Mouse (Mus musculus): ENCODE measurements around the gene Tmem273. TPM values are rescaled to one million over a fixed set of nuclear protein-coding genes. Genes with fewer than 3 reads are reported as not detected.

The Tmem273 gene
- total RNA-seq, 2 experiments from 2014 or later, result not detected

DNA sequence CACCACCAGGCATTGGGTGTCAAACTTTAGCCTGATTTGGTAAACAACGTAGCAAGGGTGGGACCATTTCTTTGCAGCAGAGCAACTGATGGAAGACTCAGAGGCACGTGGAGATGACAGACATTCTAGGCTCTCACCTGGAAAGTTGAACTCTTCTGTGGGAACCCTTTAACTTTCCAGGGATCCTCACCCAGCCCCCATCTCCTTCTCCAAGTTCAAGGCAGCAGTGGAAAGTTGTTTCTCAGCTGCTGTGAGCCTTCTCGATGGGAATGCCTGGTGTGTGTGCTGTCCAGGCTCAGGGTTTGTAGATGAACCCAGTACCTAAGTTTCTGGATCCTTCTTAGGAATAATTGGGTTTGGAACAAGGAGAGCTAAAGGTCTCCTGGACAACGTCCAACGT, 70.5 kb downstream of the Tmem273 start:
- ATAC-seq (replicated peaks; ENCODE audit: low FRiP score, low TSS enrichment, poor library complexity, severe bottlenecking), result no peak

DNA sequence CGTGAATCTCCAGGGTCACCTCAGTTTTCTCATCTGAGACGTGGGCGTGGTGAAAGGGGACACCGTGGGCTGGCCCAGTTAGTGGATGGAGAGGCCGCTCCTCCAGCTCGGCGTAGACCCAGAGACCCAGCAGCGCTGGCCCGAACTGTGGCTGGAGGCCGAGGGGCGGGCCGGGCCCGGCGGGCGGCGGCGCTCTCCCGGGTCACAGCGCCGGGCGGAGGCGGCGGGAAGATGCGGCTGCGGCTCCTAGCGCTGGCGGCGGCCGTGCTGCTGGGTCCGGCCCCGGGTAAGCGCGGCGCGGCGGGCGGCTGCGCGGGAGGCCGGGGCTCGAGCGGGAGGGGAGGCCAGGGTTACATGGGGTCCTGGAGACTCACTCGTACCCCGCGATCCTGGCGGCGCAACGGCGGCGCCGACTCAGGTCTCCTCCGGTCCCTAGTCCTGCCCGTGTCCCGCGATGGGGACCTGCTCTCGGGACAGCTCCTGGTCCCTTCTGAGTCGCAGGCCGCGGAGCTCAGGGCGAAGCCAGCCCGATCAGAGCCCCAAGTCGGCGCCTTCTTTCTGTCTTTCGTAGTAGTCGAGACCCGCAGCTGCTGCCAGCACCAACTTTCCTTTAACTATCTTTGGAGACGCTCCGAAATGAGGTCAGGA, 71.0 kb downstream of the Tmem273 start, which contains the start of gene Vstm4:
TSS of gene Vstm4 (plus strand) at position 76 of the 648 bp plus-strand sequence.
- no peak for ATAC-seq (replicated peaks; ENCODE audit: low FRiP score, low TSS enrichment, poor library complexity, severe bottlenecking)

DNA sequence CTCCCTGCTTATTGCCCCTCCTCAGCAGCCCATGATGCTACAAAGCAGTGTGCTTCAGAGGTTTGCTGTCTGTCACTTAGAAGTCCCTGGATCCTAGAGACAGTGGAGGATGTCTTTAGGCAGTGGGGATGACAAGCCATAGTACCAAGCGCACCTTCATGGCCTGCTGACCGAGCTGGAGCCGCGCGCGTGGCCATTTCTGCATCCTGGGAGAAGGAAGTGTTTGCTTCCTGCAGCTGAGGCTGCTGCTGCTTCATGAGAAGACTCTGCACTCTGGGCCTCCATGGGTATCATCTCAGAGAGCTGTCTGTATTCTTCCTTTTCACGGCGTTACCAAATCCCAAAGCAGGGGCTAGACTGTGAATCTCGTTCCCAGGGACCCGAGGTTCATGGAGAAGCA, 72.6 kb downstream of the Tmem273 start:
- ATAC-seq (replicated peaks; ENCODE audit: low FRiP score, low TSS enrichment, poor library complexity, severe bottlenecking), result no peak

DNA sequence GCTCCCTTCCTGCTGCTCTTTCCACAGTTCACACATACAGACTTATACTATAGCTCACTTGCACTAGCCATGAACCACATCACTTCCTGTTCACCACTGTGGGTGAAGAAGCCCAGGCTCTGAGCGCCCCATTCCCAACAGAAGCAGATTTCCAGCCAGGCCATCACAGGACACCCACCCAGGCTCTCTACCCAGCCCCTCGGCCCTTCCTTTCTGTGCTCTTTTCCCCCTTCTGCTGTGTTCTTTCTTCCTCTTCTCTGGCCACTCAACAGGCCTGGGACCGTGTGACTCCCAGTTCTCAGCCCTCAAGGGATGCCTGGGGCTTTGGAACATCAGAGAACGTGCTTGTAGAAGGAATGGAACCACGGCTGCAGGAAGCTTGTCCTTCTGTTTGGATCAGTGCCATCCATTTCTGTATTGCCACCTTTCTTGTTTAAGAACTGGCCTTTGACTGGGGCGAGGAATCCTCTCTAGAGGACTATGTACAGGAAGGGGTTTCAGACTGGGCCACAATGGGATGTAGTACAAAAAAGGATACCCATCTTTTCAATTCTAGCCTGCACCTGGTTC, 73.3 kb downstream of the Tmem273 start:
- ATAC-seq (replicated peaks; ENCODE audit: low FRiP score, low TSS enrichment, poor library complexity, severe bottlenecking), result no peak

DNA sequence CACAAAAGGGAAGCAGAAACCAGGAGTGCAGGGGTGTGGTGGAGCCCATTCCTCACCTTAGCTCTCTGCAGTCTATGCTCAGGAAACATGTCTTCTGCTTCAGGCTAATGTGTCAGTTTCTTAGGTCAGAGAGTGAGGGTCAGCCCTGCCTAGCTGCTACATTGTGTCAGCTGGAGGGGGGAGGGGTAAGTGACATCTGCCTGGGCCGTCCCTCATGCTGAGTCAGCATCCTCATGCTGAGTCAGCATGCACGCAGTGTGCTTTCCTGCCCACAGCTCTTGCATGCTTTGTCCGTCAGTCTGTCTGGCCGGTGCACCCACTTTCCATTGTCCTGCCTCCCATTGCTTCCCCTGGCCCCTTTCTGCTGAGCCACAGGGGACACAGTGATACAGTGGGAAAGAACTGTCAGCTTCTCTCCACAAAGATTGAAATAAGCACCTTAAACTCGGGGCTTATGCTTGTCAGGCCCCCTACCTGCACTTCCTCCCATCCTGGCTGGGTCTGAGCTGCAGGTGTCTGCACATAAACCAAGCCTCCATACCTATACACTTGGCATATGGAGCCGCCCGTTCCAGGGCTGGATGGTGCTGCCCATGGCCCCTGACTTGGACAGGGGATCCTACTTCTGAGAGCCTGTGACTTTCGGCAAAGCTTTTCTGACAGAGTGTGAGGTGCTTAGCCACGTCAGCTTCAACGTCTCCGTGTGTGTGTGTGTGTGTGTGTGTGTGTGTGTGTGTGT, 74.2 kb downstream of the Tmem273 start:
- ATAC-seq (replicated peaks; ENCODE audit: low FRiP score, low TSS enrichment, poor library complexity, severe bottlenecking), result no peak

DNA sequence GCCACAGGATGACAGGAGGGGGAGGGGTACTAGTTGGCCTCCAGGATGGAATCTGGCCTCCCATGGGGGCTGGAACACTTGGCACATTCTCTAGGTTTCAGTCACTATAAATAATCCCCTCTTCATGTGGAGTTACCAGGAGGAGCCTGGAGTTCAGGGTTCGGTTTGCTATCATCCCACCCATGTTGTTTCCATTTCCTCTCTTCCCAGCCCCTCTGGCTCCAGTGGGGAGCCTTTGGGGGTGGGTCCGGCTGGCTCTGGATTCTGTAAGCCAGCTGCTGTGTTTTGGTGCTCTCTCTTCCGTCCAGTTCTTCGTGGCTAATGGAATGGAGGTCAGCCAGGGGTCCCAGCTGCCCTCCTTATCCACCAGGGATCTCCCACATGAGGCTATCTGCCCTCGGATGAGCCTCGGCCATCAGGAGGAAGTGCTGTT, 75.4 kb downstream of the Tmem273 start:
- no peak for ATAC-seq (replicated peaks; ENCODE audit: low FRiP score, low TSS enrichment, poor library complexity, severe bottlenecking)

DNA sequence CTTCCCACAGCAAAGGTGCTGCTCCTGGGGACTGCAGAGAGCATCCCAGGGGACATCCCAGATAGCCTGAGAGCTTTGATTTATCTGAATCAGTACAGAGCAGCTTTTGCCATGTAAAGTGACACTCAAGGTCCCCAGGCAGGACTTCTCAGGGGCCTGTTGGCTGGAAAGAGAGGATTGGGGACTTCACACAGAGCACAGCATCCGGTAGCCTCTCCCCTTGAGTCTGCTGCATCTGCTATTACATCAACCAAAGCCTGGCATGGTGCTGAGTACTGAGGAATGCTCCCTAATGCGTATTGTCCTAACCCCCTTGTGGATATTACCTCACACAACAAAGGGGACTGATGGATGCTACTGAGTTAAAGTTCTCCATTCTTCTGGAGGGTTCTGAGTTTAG, 75.9 kb downstream of the Tmem273 start:
- ATAC-seq (replicated peaks; ENCODE audit: low FRiP score, low TSS enrichment, poor library complexity, severe bottlenecking), result no peak

DNA sequence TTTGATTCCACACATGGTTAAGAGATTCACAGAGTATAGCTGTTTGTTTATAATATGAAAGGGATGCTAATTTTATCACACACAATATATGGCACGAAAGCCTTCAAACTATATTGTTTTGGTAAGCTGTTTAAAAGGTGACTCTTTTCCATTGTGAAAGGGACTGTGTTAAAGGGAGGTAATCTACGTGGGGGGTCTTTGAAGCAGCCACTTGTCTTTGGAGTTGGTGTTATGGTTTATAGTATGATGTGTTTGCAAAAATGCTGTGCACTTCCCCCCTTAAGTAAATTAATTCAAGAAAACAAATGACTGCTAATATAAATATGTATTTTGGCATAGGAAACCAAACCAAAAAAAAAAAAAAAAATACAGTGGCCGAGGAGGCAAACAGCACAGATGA, 79.6 kb downstream of the Tmem273 start:
- ATAC-seq (replicated peaks; ENCODE audit: low FRiP score, low TSS enrichment, poor library complexity, severe bottlenecking), result no peak

Other genes starting within 250 kb of the Tmem273 start
- not detected in 2 replicates for gene Prrxl1, start 186.6 kb upstream of the Tmem273 start, total RNA-seq (2014; fragmentation: Nextera tagmentation)
- not detected in 2 replicates for gene Prrxl1, start 186.6 kb upstream of the Tmem273 start, total RNA-seq (2017)
- gene 3425401B19Rik, start 100.7 kb upstream of the Tmem273 start, total RNA-seq (2014; fragmentation: Nextera tagmentation), result not detected in 2 replicates
- not detected in 2 replicates for gene 3425401B19Rik, start 100.7 kb upstream of the Tmem273 start, total RNA-seq (2017)
- gene Fam170b, start 48.0 kb downstream of the Tmem273 start, total RNA-seq (2014; fragmentation: Nextera tagmentation), result not detected in 2 replicates
- gene Fam170b, start 48.0 kb downstream of the Tmem273 start, total RNA-seq (2017), result not detected in 2 replicates
- not detected in 2 replicates for gene Vstm4, start 70.8 kb downstream of the Tmem273 start, total RNA-seq (2014; fragmentation: Nextera tagmentation)
- not detected in 2 replicates for gene Vstm4, start 70.8 kb downstream of the Tmem273 start, total RNA-seq (2017)
- not detected in 2 replicates for gene Lrrc18, start 205.4 kb downstream of the Tmem273 start, total RNA-seq (2014; fragmentation: Nextera tagmentation)
- not detected in 2 replicates for gene Lrrc18, start 205.4 kb downstream of the Tmem273 start, total RNA-seq (2017)

Measured in megakaryocyte-erythroid progenitor cell, adult 5-6 weeks (primary cell).